Mouse (Mus musculus): ENCODE data around the gene Osbpl3. TPM values are rescaled to one million over a fixed set of nuclear protein-coding genes. Genes with fewer than 3 reads are reported as not detected.

Gene Osbpl3
- polyA plus RNA-seq, 1 experiment from 2014 or later: 4.1 TPM

DNA sequence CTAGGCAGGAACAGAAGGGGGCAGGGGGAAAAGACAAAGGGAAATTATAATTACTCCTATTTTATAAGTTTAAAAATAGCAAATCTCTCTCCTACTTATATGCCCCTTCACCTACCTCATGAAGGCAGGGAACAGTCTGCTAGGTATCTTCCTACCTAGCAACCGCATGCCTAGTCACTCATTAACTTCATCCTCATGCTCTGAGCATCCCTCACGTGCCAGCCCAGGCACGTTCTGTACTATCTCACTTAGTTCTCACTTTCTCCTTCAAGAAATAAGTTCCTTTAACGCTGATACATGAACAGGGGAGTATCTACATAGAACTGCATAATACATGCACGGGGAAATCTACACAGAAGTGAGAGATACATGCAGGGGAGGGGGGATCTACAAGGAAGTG lies 92.6 kb downstream of the Osbpl3 start:
- no peak for ATAC-seq (ENCODE audit: low FRiP score, low read depth)
- no peaks in the 10 kb centered on the region for H3K9me3 ChIP-seq
- 89% methylated on average over 5 of the region's 5 CpGs for WGBS

DNA sequence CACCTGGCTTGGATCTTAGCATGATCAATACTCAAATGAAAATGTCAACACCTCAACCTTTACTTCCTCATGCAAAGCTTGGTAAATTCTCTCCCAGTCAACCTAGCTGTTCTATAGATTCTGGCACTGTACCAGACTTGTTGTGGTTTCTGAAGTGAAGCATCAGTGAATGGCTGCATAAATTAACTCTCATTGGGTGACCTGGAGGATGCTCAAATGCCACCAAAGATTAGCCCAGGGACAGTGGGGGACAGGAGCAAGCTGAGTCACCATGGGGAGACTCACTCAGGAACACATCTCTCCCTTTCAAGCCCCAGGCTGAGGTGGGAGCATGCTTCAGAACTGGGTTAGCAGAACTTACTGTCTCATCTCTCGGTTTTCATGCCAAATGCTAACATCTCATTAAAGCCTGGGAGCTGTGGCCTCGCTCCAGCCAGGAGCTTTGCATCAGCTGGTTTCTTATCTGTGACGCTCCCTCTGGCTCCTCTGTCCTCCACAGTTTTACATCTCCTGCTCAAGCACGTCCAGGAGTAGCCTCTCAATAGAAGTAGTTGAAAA lies 93.2 kb downstream of the Osbpl3 start:
- Histone ChIP-seq H3K36me3 (no peaks in the 10 kb centered on the region), H3K4me2 (no peak overlapping the region), H3K27ac (replicated peaks) (no peak overlapping the region), H3K4me1 (replicated peaks) (peaks cover 17% of the 10 kb centered on the region), H3K9ac (no peak overlapping the region), H3K4me3 (no peak overlapping the region), H3K9me3 (no peaks in the 10 kb centered on the region), H3K27me3 (no peaks in the 10 kb centered on the region)
- 75% methylated on average over 4 of the region's 4 CpGs for WGBS
- ATAC-seq (ENCODE audit: low FRiP score, low read depth): no peak

More for the DNA sequence above, 92.6 kb downstream of the Osbpl3 start:
- H3K4me2 ChIP-seq: no peak overlapping the region
- no peak overlapping the region for H3K27ac ChIP-seq (replicated peaks)
- no peak overlapping the region for H3K4me3 ChIP-seq
- peaks cover 11% of the 10 kb centered on the region for H3K4me1 ChIP-seq (replicated peaks)
- H3K36me3 ChIP-seq: no peaks in the 10 kb centered on the region
- no peaks in the 10 kb centered on the region for H3K27me3 ChIP-seq
- no peak overlapping the region for H3K9ac ChIP-seq

DNA sequence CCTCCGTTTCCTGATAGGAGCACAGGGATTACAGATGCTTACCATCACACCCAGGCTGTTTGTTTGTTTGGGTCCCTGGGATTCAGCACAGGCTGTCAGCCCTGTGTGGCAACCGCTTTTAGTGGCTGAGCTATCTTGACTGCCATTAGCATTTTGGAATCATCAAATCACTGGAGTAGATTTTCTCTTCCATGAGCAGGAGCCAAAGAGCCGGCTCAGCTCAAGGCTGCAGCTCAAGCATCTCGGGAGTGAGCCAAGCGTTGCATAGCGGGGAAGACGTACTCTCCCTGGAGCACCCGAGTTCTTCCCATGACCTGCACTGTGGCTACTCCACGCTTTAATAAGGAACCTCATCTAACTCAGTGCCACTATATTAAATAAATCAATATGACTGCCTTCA lies 93.8 kb downstream of the Osbpl3 start:
- no peaks in the 10 kb centered on the region for H3K9me3 ChIP-seq
- no peak for ATAC-seq (ENCODE audit: low FRiP score, low read depth)
- H3K27ac ChIP-seq (replicated peaks): no peak overlapping the region
- H3K4me3 ChIP-seq: no peak overlapping the region
- no peaks in the 10 kb centered on the region for H3K27me3 ChIP-seq
- H3K9ac ChIP-seq: no peak overlapping the region
- H3K4me2 ChIP-seq: no peak overlapping the region
- WGBS: 71% methylated on average over 9 of the region's 9 CpGs
- no peaks in the 10 kb centered on the region for H3K36me3 ChIP-seq
- peaks cover 19% of the 10 kb centered on the region for H3K4me1 ChIP-seq (replicated peaks)

DNA sequence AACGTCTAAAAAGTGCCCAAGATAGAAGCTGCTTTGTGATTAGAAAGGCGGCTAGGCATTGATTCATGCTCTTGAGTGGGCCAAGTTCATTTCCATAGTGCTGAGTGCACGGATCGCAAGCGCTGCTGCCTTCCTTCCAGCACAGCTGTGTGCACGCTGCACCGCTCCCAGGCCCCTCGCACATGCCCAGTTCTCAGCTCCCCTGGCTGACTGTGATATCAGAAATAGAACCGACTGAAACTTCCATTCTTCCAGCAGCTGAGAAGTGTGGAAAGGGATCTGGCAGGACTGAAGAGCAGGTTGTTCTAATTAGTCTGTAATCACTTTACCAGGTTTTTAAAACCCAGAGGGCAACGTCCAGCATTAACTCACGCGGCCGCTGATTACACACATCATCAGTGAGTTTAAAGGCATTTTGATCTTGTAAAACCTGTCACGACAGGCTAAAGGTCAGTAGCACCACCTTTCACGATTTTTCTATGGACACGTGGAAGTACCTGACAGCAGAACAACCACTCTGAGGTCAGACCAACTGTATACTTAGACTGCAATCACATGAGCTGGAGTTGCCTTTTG lies 97.8 kb downstream of the Osbpl3 start:
- no peaks in the 10 kb centered on the region for H3K36me3 ChIP-seq
- no peaks in the 10 kb centered on the region for H3K9me3 ChIP-seq
- no peak overlapping the region for H3K4me3 ChIP-seq
- no peak overlapping the region for H3K27ac ChIP-seq (replicated peaks)
- no peaks in the 10 kb centered on the region for H3K27me3 ChIP-seq
- H3K4me2 ChIP-seq: no peak overlapping the region
- peaks cover 32% of the 10 kb centered on the region for H3K4me1 ChIP-seq (replicated peaks)
- H3K9ac ChIP-seq: no peak overlapping the region
- 43% methylated on average over 16 of the region's 16 CpGs for WGBS
- ATAC-seq (ENCODE audit: low FRiP score, low read depth): peak; percentile 82; the same call in 1 of the 2 replicates

- H3K9me3 ChIP-seq: no peaks in the 10 kb centered on the region
- no peak overlapping the region for H3K27ac ChIP-seq (replicated peaks)
- H3K4me3 ChIP-seq: no peak overlapping the region
- peaks cover 26% of the 10 kb centered on the region for H3K4me1 ChIP-seq (replicated peaks)
- no peaks in the 10 kb centered on the region for H3K36me3 ChIP-seq
- WGBS: 53% methylated on average over 20 of the region's 20 CpGs
- no peak overlapping the region for H3K9ac ChIP-seq
- H3K27me3 ChIP-seq: no peaks in the 10 kb centered on the region
- no peak overlapping the region for H3K4me2 ChIP-seq
- no peak for ATAC-seq (ENCODE audit: low FRiP score, low read depth)
Measured at GRCm38 (mm10) chr6:50354688-50355660, 101.0 kb downstream of the Osbpl3 start.

- no peaks in the 10 kb centered on the region for H3K27me3 ChIP-seq
- no peaks in the 10 kb centered on the region for H3K9me3 ChIP-seq
- no peak overlapping the region for H3K4me3 ChIP-seq
- no peak overlapping the region for H3K9ac ChIP-seq
- no peak overlapping the region for H3K27ac ChIP-seq (replicated peaks)
- 70% methylated on average over 6 of the region's 6 CpGs for WGBS
- no peak overlapping the region for H3K4me2 ChIP-seq
- H3K36me3 ChIP-seq: no peaks in the 10 kb centered on the region
- no peak for ATAC-seq (ENCODE audit: low FRiP score, low read depth)
- H3K4me1 ChIP-seq (replicated peaks): peaks cover 16% of the 10 kb centered on the region
Measured at GRCm38 (mm10) chr6:50352812-50353211, 103.2 kb downstream of the Osbpl3 start.

- H3K27me3 ChIP-seq: no peaks in the 10 kb centered on the region
- no peak overlapping the region for H3K9ac ChIP-seq
- H3K36me3 ChIP-seq: no peaks in the 10 kb centered on the region
- H3K4me1 ChIP-seq (replicated peaks): peaks cover 12% of the 10 kb centered on the region
- H3K4me3 ChIP-seq: no peak overlapping the region
- no peaks in the 10 kb centered on the region for H3K9me3 ChIP-seq
- H3K27ac ChIP-seq (replicated peaks): no peak overlapping the region
- H3K4me2 ChIP-seq: no peak overlapping the region
- WGBS: 95% methylated on average over 3 of the region's 3 CpGs
- no peak for ATAC-seq (ENCODE audit: low FRiP score, low read depth)
Measured at GRCm38 (mm10) chr6:50350911-50351310, 105.1 kb downstream of the Osbpl3 start.

DNA sequence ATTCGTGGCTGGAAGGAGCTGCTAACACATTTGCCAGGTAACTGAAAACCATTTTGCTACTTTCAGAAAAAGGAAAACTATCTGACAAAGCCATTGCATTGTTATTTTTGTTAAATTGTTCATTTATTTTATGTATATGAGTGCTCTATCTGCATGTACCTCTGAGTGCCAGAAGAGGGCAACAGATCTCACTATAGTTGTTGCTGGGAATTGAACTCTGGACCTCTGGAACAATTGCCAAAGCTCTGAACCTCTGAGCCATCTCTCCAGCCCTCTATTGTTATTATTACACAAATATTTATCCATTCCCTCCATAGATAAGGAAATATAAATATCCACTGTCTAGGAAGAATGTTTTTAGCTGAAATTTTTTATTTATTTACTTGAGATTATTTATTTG lies 107.4 kb downstream of the Osbpl3 start:
- H3K4me3 ChIP-seq: no peak overlapping the region
- H3K27ac ChIP-seq (replicated peaks): no peak overlapping the region
- no peaks in the 10 kb centered on the region for H3K4me1 ChIP-seq (replicated peaks)
- no peak for ATAC-seq (ENCODE audit: low FRiP score, low read depth)
- no peaks in the 10 kb centered on the region for H3K9me3 ChIP-seq
- no peaks in the 10 kb centered on the region for H3K36me3 ChIP-seq
- WGBS: 90% methylated on average over 1 of the region's 1 CpGs
- H3K9ac ChIP-seq: no peak overlapping the region
- no peak overlapping the region for H3K4me2 ChIP-seq
- no peaks in the 10 kb centered on the region for H3K27me3 ChIP-seq

- WGBS: 89% methylated on average over 7 of the region's 7 CpGs
- Histone ChIP-seq H3K9ac (no peak overlapping the region), H3K4me2 (no peak overlapping the region), H3K36me3 (no peaks in the 10 kb centered on the region), H3K27ac (replicated peaks) (no peak overlapping the region), H3K4me1 (replicated peaks) (no peaks in the 10 kb centered on the region), H3K4me3 (no peak overlapping the region), H3K27me3 (no peaks in the 10 kb centered on the region), H3K9me3 (no peaks in the 10 kb centered on the region)
- ATAC-seq (ENCODE audit: low FRiP score, low read depth): no peak
Measured at GRCm38 (mm10) chr6:50346204-50346603, 109.8 kb downstream of the Osbpl3 start.

- ATAC-seq (ENCODE audit: low FRiP score, low read depth): no peak
- Histone ChIP-seq H3K4me1 (replicated peaks) (no peaks in the 10 kb centered on the region), H3K27ac (replicated peaks) (no peak overlapping the region), H3K4me3 (no peak overlapping the region), H3K36me3 (no peaks in the 10 kb centered on the region), H3K27me3 (no peaks in the 10 kb centered on the region), H3K9ac (no peak overlapping the region), H3K9me3 (no peaks in the 10 kb centered on the region), H3K4me2 (no peak overlapping the region)
- 83% methylated on average over 5 of the region's 5 CpGs for WGBS
Measured at GRCm38 (mm10) chr6:50340226-50340906, 115.6 kb downstream of the Osbpl3 start.

DNA sequence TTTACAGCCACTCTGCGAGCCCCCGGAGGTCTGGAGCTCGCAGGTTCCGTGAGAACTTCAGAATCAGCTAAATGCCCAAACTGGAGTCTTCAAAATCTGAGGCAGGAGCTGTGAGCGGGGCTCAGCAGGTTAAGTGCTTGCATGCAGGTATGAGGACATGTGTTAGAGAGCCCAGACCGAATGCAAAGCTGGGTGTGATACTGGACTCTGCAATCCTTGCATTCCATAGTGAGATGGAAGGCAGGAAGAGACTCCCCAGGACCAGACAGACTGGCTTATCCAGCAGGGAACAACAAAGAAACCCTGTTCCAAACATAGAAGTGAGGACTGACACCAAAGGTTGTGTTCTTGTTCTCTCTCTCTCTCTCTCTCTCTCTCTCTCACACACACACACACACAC lies 118.6 kb downstream of the Osbpl3 start:
- Histone ChIP-seq H3K4me3 (no peak overlapping the region), H3K27ac (replicated peaks) (no peak overlapping the region), H3K9me3 (no peaks in the 10 kb centered on the region), H3K4me1 (replicated peaks) (no peaks in the 10 kb centered on the region), H3K9ac (no peak overlapping the region), H3K27me3 (no peaks in the 10 kb centered on the region), H3K4me2 (no peak overlapping the region), H3K36me3 (no peaks in the 10 kb centered on the region)
- no peak for ATAC-seq (ENCODE audit: low FRiP score, low read depth)
- WGBS: 92% methylated on average over 6 of the region's 6 CpGs

DNA sequence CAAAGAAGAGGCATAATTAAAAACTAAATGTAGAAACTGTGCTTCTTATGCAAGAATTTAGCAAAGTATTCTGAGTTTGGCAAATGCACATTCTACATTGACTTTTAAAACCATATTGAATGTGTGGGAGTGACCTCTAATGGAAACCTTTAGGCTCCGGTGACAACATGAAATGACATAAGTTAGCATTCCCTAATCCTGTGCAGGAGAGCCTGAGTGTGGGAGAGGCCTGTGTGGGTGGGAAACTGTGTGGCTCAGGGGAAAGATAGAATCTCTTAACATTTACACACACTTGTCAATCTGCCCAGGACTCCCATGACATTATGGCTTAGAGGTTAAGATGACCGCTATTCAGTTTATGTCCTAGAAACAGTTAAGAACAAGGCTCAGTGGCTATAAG lies 119.6 kb downstream of the Osbpl3 start:
- WGBS: 94% methylated on average over 2 of the region's 2 CpGs
- no peaks in the 10 kb centered on the region for H3K9me3 ChIP-seq
- no peak for ATAC-seq (ENCODE audit: low FRiP score, low read depth)
- H3K4me2 ChIP-seq: no peak overlapping the region
- no peak overlapping the region for H3K27ac ChIP-seq (replicated peaks)
- no peak overlapping the region for H3K4me3 ChIP-seq
- no peak overlapping the region for H3K9ac ChIP-seq
- no peaks in the 10 kb centered on the region for H3K36me3 ChIP-seq
- H3K4me1 ChIP-seq (replicated peaks): no peaks in the 10 kb centered on the region
- no peaks in the 10 kb centered on the region for H3K27me3 ChIP-seq
